Mouse (Mus musculus) MEL (cell line): ENCODE data around the gene Daw1. TPM values are rescaled to one million over a fixed set of nuclear protein-coding genes. Genes with fewer than 3 reads are reported as not detected.

Source experiments
- DNase-seq: peaks from one replicate; pipeline ENCODE4 v3.0.0; 2011; ENCODE audit warnings: low read depth, low spot score
- H3K27ac ChIP-seq: 2 replicates; pipeline ENCODE4 v1.5.1; 2012; ENCODE audit warnings: low read depth, mild to moderate bottlenecking, control low read depth, low read length, moderate library complexity; ENCODE audit not compliant: control insufficient read depth
- H3K27me3 ChIP-seq, 2 experiments: fragments of 150-350 bp in 1 of 2; sonication (generic) in 1 of 2; 2 replicates each; pipeline ENCODE4 v1.6.1; 2012; ENCODE audit warnings: low read length in 2 of 2, mild to moderate bottlenecking in 2 of 2, improper control_type of control experiment in 1 of 2, moderate library complexity in 1 of 2; ENCODE audit not compliant: insufficient read depth in 2 of 2, control insufficient read depth in 1 of 2
- H3K36me3 ChIP-seq, 2 experiments: 2 replicates each; pipeline ENCODE4 v1.6.1; 2012 to 2014; ENCODE audit warnings: low read length in 2 of 2, improper control_type of control experiment in 1 of 2, inconsistent platforms in 1 of 2, mild to moderate bottlenecking in 1 of 2; ENCODE audit not compliant: insufficient read depth in 2 of 2, control insufficient read depth in 1 of 2
- H3K4me1 ChIP-seq, 2 experiments: fragments of 150-350 bp in 1 of 2; sonication (generic) in 1 of 2; 2 replicates each; pipeline ENCODE4 v1.6.1; 2012; ENCODE audit warnings: low read length in 2 of 2, improper control_type of control experiment in 1 of 2, mild to moderate bottlenecking in 1 of 2; ENCODE audit not compliant: insufficient read depth in 2 of 2, control insufficient read depth in 1 of 2
- H3K4me3 ChIP-seq, 2 experiments: fragments of 150-350 bp in 1 of 2; sonication (generic) in 1 of 2; 2 replicates each; pipeline ENCODE4 v1.5.1; 2012; ENCODE audit warnings: low read depth in 2 of 2, low read length in 2 of 2, mild to moderate bottlenecking in 2 of 2, moderate library complexity in 2 of 2, control low read depth in 1 of 2, improper control_type of control experiment in 1 of 2; ENCODE audit not compliant: control insufficient read depth in 1 of 2, insufficient read depth in 1 of 2
- H3K79me2 ChIP-seq: 2 replicates; pipeline ENCODE4 v1.6.1; 2012; ENCODE audit warnings: mild to moderate bottlenecking, low read length, moderate library complexity; ENCODE audit not compliant: control insufficient read depth, poor library complexity, insufficient read depth
- H3K9ac ChIP-seq: 2 replicates; pipeline ENCODE4 v1.6.1; 2012; ENCODE audit warnings: low read depth, mild to moderate bottlenecking, control low read depth, low read length, moderate library complexity; ENCODE audit not compliant: control insufficient read depth, poor library complexity, severe bottlenecking
- H3K9me3 ChIP-seq: fragments of 150-350 bp; sonication (generic); replicated peaks from 2 replicates; pipeline ENCODE4 v1.6.1; 2012; ENCODE audit warnings: mild to moderate bottlenecking, low read length, improper control_type of control experiment, moderate library complexity; ENCODE audit not compliant: insufficient read depth
- BHLHE40 ChIP-seq: IDR thresholded peaks from 2 replicates; pipeline ENCODE4 v1.6.1; 2012; ENCODE audit warnings: low read depth, mild to moderate bottlenecking, inconsistent platforms, low read length, improper control_type of control experiment, borderline replicate concordance
- CHD1 ChIP-seq: IDR thresholded peaks from 2 replicates; pipeline ENCODE4 v1.6.1; 2012; ENCODE audit warnings: low read depth, mild to moderate bottlenecking, inconsistent platforms, low read length, improper control_type of control experiment
- CHD2 ChIP-seq: IDR thresholded peaks from 2 replicates; pipeline ENCODE4 v1.6.1; 2011; ENCODE audit warnings: low read length, improper control_type of control experiment
- ELF1 ChIP-seq: IDR thresholded peaks from 2 replicates; pipeline ENCODE4 v1.6.1; 2014; ENCODE audit warnings: low read depth, mild to moderate bottlenecking, inconsistent platforms, low read length, improper control_type of control experiment, moderate library complexity
- GATA1 ChIP-seq: IDR thresholded peaks from 2 replicates; pipeline ENCODE4 v1.6.1; 2011; ENCODE audit warnings: low read depth, low read length, improper control_type of control experiment
- KAT2A ChIP-seq: conservative IDR thresholded peaks from 2 replicates; pipeline ENCODE4 v1.6.1; 2012; ENCODE audit warnings: low read depth, low read length, improper control_type of control experiment, inconsistent platforms
- MAZ ChIP-seq: IDR thresholded peaks from 2 replicates; pipeline ENCODE4 v1.6.1; 2012; ENCODE audit warnings: low read depth, mild to moderate bottlenecking, inconsistent platforms, low read length, improper control_type of control experiment
- MXI1 ChIP-seq: IDR thresholded peaks from 2 replicates; pipeline ENCODE4 v1.6.1; 2011; ENCODE audit warnings: mild to moderate bottlenecking, low read depth, low read length, improper control_type of control experiment
- MYB ChIP-seq: IDR thresholded peaks from 2 replicates; pipeline ENCODE4 v1.6.1; 2011; ENCODE audit warnings: mild to moderate bottlenecking, low read depth, low read length, improper control_type of control experiment
- NELFE ChIP-seq: IDR thresholded peaks from 2 replicates; pipeline ENCODE4 v1.6.1; 2011; ENCODE audit warnings: low read depth, low read length, improper control_type of control experiment
- NRF1 ChIP-seq: IDR thresholded peaks from 2 replicates; pipeline ENCODE4 v1.6.1; 2014; ENCODE audit warnings: low read depth, mild to moderate bottlenecking, inconsistent platforms, low read length, improper control_type of control experiment, moderate library complexity; ENCODE audit not compliant: poor library complexity, insufficient read depth, severe bottlenecking
- POLR2A ChIP-seq, 2 experiments: IDR thresholded peaks; 2 replicates each; pipeline ENCODE4 v1.6.1; 2011 to 2012; ENCODE audit warnings: low read length in 2 of 2, mild to moderate bottlenecking in 2 of 2, control low read depth in 1 of 2, improper control_type of control experiment in 1 of 2, low read depth in 1 of 2, moderate library complexity in 1 of 2; ENCODE audit not compliant: control insufficient read depth in 1 of 2, insufficient read depth in 1 of 2, poor library complexity in 1 of 2
- POLR2AphosphoS2 ChIP-seq: IDR thresholded peaks from 2 replicates; pipeline ENCODE4 v1.6.1; 2011; ENCODE audit warnings: low read length, improper control_type of control experiment
- POLR2AphosphoS5 ChIP-seq: IDR thresholded peaks from 2 replicates; pipeline ENCODE4 v1.6.1; 2012; ENCODE audit warnings: low read depth, borderline replicate concordance, mild to moderate bottlenecking, inconsistent platforms, low read length, moderate library complexity, mixed read lengths
- RAD21 ChIP-seq: IDR thresholded peaks from 2 replicates; pipeline ENCODE4 v1.6.1; 2011; ENCODE audit warnings: mild to moderate bottlenecking, low read depth, low read length, improper control_type of control experiment
- SIN3A ChIP-seq: IDR thresholded peaks from 2 replicates; pipeline ENCODE4 v1.6.1; 2012; ENCODE audit warnings: low read length, improper control_type of control experiment, inconsistent platforms
- TBP ChIP-seq: IDR thresholded peaks from 2 replicates; pipeline ENCODE4 v1.8.0; 2011; ENCODE audit warnings: low read depth, low read length, improper control_type of control experiment
- UBTF ChIP-seq: IDR thresholded peaks from 2 replicates; pipeline ENCODE4 v1.6.1; 2012; ENCODE audit warnings: low read depth, mild to moderate bottlenecking, inconsistent platforms, low read length, improper control_type of control experiment, moderate library complexity, borderline replicate concordance; ENCODE audit not compliant: insufficient read depth
- ZMIZ1 ChIP-seq: IDR thresholded peaks from 2 replicates; pipeline ENCODE4 v1.6.1; 2012; ENCODE audit warnings: low read depth, mild to moderate bottlenecking, inconsistent platforms, low read length, improper control_type of control experiment, moderate library complexity
- ZNF384 ChIP-seq: IDR thresholded peaks from 2 replicates; pipeline ENCODE4 v1.6.1; 2012; ENCODE audit warnings: low read depth, mild to moderate bottlenecking, inconsistent platforms, low read length, improper control_type of control experiment
- polyA plus RNA-seq, 2 experiments: library from polyadenylated mRNA; stranded (reverse) in 1 of 2; unstranded in 1 of 2; fragments of >175 nt in 1 of 2; fragments of >200 nt in 1 of 2; gene quantifications; 2 replicates each; pipeline versions ENCODE4 v1.2.1 to v1.2.4; 2012; ENCODE audit warnings: low replicate concordance in 2 of 2, low read depth in 1 of 2; ENCODE audit not compliant: insufficient read length in 2 of 2, insufficient read depth in 1 of 2, missing spikeins in 1 of 2
- total RNA-seq: library from RNA; depleted of rRNA; stranded (reverse); fragments of 300-350 nt; gene quantifications from 2 replicates; pipeline ENCODE4 v1.2.3, GENCODE M21; 2012

The Daw1 gene
- total and polyA plus RNA-seq, 3 experiments = not detected

DNA sequence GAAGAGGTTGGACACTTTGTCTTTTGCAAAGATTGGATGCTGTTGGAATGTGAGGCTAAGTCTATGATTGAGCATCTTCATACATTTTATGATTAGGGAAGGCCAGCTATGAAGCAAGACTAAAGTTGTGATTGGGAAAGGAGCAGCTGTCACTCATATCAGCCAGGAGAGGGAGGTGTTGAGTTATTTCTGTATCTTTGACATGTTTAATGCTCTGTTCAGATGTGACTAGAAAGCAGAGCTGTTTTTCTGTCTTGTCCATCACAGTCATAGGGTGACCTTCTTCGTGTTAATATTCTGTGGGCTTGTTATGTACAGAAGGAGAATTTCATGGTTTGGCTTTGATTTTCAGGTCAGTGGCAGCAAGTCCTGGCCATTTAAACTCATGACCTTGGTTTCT lies 63.5 kb downstream of the Daw1 start:
- no peak overlapping the region for H3K9ac ChIP-seq
- H3K27ac ChIP-seq = no peak overlapping the region
- no peaks in the 10 kb centered on the region for H3K4me1 ChIP-seq
- no peaks in the 10 kb centered on the region for H3K36me3 ChIP-seq
- H3K4me3 ChIP-seq = no peak overlapping the region
- H3K79me2 ChIP-seq = no peaks in the 10 kb centered on the region
- TF ChIP-seq KAT2A (no peak), ZNF384 (no peak), MXI1 (no peak), CHD1 (no peak), MAZ (no peak), TBP (no peak), POLR2AphosphoS2 (no peak), UBTF (no peak), BHLHE40 (no peak), NRF1 (no peak), SIN3A (no peak), NELFE (no peak)
- H3K9me3 ChIP-seq = no peaks in the 10 kb centered on the region
- H3K27me3 ChIP-seq = no peaks in the 10 kb centered on the region
- no peak for DNase-seq

DNA sequence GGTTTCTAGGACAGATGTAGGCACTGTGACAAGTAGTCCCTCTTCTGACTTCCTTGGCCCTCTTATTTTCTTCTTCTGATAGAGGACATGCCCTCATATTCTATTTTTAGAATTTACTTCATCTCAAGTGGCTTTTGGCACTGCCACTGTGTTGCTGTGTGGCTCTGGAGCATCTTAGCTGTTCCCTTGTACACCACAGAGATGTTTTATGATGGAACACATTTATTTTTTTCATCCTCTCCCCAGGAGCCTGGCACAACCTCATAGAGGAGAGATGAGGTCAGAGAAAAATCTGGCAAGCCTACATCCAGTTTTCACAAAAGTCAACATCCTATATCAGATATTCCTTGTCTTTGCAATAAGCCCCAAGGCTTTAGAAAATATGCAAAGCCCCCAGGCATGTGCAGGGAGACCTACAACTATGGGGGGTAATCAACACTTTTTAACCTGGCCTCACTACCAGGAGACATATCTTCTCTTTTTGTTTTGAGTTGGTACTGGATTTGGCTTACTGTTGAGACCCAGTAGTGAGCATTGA lies 64.9 kb downstream of the Daw1 start:
- Histone ChIP-seq H3K27ac (no peak overlapping the region), H3K9ac (no peak overlapping the region), H3K36me3 (no peaks in the 10 kb centered on the region), H3K79me2 (no peaks in the 10 kb centered on the region), H3K27me3 (no peaks in the 10 kb centered on the region), H3K9me3 (no peaks in the 10 kb centered on the region), H3K4me3 (no peak overlapping the region), H3K4me1 (no peaks in the 10 kb centered on the region)
- TF ChIP-seq ZNF384 = no peak
- no peak for TF ChIP-seq POLR2AphosphoS5
- TF ChIP-seq NRF1 = no peak
- TF ChIP-seq CHD2 = no peak
- no peak for TF ChIP-seq MYB
- no peak for TF ChIP-seq ELF1
- TF ChIP-seq CHD1 = no peak
- TF ChIP-seq POLR2A (IDR thresholded peaks at IDR 0.05; ENCODE audit: control insufficient read depth in 1 of 2, insufficient read depth in 1 of 2, low read depth in 1 of 2, low read length in 2 of 2, poor library complexity in 1 of 2) = no peak
- no peak for TF ChIP-seq GATA1
- TF ChIP-seq RAD21 = no peak
- TF ChIP-seq POLR2AphosphoS2 = no peak
- TF ChIP-seq SIN3A = no peak
- TF ChIP-seq BHLHE40 = no peak
- TF ChIP-seq ZMIZ1 = no peak
- DNase-seq = no peak
